Mouse (Mus musculus) left cerebral cortex, postnatal 36 days (tissue): ENCODE results near the gene Cfap61. TPM values are rescaled to one million over a fixed set of nuclear protein-coding genes. Genes with fewer than 3 reads are reported as not detected.
A peak's percentile ranks its signal among the peaks of the same experiment; 100 is the strongest.

ENCODE experiments used
- DNase-seq, 2 experiments: peaks; one replicate each; pipeline ENCODE4 v3.0.0; 2021 to 2022; ENCODE audit warnings: low spot score in 2 of 2, mixed read lengths in 1 of 2
- intact Hi-C: fragments of 180-260 bp; cut with DNase I; formaldehyde crosslinking; loops from one replicate; pipeline ENCODE4 v1.15.1; 2025
- total RNA-seq, 2 experiments: library from RNA; stranded (reverse); gene quantifications; 2 replicates each; pipeline ENCODE4 v1.2.3; 2021

Gene Cfap61
- total RNA-seq, 2 experiments from 2014 or later, result 3.4 to 4.7 TPM

GRCm38 (mm10) chr2:145944286-145944685 is 9.7 kb downstream of the Cfap61 start:
- intact Hi-C loops, result no loop called here
- DNase-seq, result peak in 1 of 2 experiments; percentile 18

DNA sequence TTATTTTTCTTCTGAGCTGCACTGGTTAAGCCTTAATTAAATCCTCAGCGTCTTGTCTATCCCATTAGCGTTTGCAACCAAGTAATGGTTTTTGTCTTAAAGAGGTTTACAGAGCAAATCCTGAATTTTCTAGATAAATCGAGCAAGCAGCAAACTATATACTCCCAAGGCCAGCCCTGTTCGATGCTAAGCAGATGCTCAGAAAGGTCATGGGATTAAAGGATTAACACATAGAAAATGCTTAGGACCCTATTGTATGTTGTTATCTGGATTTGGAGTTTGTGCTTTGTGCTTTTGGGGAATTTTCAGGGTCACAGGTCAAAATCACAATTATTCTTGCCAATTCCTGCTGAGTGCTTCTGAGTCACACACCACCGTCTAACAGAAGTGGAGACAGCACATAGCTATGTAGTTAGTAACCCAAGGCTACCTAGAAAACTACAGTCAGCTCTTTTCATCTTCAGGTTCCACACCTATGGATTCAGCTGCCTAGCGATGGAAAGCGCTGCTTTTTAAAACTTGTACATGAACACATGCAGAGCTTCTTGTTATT is 13.9 kb downstream of the Cfap61 start:
- DNase-seq, result no peak
- intact Hi-C loops, result no loop called here

GRCm38 (mm10) chr2:145949475-145950068 is 15.0 kb downstream of the Cfap61 start:
- DNase-seq, result no peak
- intact Hi-C loops, result loop anchor here (10.0 kb wide), 1 partner anchor 435 kb away; no protein-coding TSS in a partner anchor

GRCm38 (mm10) chr2:145950239-145950638 is 15.7 kb downstream of the Cfap61 start:
- DNase-seq, result no peak
- intact Hi-C loops, result loop anchor here (10.0 kb wide), 1 partner anchor 435 kb away; no protein-coding TSS in a partner anchor

- no peak for DNase-seq
- intact Hi-C loops, result loop anchor here (10.0 kb wide), 1 partner anchor 432 kb away; no protein-coding TSS in a partner anchor
These were observed 18.1 kb downstream of the Cfap61 start for GRCm38 (mm10) chr2:145952726-145953125.

GRCm38 (mm10) chr2:145955844-145956243 is 21.3 kb downstream of the Cfap61 start:
- no peak for DNase-seq
- intact Hi-C loops, result loop anchor here (5.0 to 10.0 kb wide), 2 partner anchors 266 to 429 kb away; partner anchors contain the start of gene Insm1

DNA sequence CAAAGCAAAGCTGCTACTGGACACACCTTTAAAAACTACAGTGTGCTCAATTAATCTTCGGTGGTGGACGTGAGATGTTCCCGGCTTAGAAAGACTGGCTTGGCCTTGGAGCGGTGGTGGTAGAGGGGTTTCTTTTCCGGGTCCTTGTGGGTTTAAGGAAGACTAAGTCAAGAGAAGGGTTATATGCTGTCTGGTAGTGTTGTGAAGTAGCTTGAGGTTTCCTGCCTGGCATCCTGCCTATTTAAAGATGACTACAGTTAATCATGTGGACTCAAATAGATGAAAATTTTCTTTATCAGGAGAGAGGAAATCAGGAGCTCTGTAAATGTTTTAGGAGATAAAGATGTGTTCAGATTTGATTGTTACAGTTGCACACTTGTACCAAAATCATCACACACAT is 21.7 kb downstream of the Cfap61 start:
- DNase-seq, result no peak
- intact Hi-C loops, result loop anchor here (5.0 to 10.0 kb wide), 2 partner anchors 266 to 428 kb away; partner anchors contain the start of gene Insm1

DNA sequence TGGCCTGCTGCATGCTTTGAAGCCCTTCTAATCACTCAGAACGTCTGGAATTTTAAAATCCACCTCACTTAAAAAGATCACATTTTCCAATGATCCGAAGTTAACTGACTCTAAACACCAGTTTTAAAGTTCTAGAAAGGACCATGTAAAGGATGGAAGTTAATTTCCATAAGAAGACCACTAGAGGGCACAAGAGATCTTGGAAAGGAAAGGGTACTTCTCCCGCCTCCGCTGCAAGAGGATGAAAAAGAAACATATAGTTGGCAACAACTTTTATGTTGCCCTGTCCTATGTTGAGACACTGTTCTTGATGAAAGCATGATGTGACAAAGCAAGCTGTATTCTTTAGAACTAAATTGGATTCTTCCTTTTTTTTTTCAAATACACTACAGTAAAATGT is 22.9 kb downstream of the Cfap61 start:
- no peak for DNase-seq
- intact Hi-C loops, result loop anchor here (1.0 to 10.0 kb wide), 3 partner anchors 265 to 458 kb away; partner anchors contain the start of gene Insm1

GRCm38 (mm10) chr2:145958097-145958496 is 23.5 kb downstream of the Cfap61 start:
- intact Hi-C loops, result loop anchor here (5.0 to 10.0 kb wide), 2 partner anchors 264 to 427 kb away; partner anchors contain the start of gene Insm1
- DNase-seq, result no peak

DNA sequence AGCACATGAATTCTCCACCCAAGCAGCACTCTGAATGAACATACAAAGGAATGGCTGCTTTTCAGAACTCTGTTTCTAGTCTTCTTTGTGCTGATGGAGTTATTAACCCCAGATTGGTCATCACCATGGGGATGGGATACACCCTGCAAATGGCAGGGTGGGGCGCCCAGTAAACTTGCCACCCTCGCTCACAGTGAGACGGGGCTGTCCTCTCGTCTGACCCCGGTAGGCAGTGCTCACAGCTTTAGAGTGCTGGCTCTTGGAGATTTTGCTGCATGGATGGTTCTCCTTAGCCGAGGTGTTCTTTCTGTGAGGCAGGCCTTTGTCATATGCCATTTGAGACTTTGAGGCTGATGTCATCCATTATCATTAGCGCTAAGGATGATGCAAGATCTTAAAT is 24.0 kb downstream of the Cfap61 start:
- intact Hi-C loops, result loop anchor here (5.0 to 10.0 kb wide), 2 partner anchors 264 to 426 kb away; partner anchors contain the start of gene Insm1
- no peak for DNase-seq

GRCm38 (mm10) chr2:145961861-145962260 is 27.3 kb downstream of the Cfap61 start:
- intact Hi-C loops, result no loop called here
- no peak for DNase-seq

DNA sequence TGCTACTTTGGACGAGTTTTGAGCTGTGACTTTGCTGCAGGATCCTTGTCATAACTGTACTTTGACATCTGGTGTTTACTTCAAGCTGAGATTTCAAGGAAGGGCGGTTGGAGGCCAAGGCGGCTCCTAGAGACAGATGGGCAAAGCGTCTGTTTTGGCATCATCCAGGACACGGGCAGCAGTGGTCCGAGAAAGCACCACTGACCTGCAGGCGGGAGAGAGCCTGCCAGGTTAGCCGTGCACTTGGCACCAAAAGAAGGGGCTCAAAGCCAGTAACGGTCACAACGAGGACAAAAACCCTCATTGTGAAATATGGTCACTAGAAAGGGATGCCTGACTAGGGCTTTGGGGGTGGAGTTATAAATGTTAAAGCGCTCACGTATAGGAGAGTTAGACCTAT is 36.2 kb downstream of the Cfap61 start:
- intact Hi-C loops, result no loop called here
- no peak for DNase-seq

GRCm38 (mm10) chr2:145971237-145972010 is 36.8 kb downstream of the Cfap61 start:
- no peak for DNase-seq
- intact Hi-C loops, result no loop called here

DNA sequence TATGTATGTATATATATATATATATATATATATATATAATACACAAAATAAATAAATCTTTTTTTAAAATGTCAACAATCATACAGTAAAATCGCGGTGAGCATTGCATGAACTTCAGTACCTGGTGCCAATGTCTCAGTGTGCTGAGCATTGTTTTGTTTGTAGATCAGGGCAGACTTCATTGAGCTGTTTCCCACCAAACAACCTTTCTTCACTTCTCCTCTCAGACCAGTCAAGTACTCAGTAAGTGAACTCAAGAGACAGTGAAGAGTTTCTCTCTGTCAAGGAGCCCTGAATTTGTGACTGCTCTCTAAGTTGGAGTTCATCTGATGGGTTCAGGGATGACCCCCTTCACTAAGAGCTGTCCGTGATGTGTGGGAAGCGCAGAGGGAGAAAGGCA is 38.0 kb downstream of the Cfap61 start:
- intact Hi-C loops, result no loop called here

GRCm38 (mm10) chr2:145979616-145980015 is 45.0 kb downstream of the Cfap61 start:
- intact Hi-C loops, result no loop called here
- no peak for DNase-seq

More for the DNA sequence above, 38.0 kb downstream of the Cfap61 start:
- no peak for DNase-seq

- no peak for DNase-seq
- intact Hi-C loops, result no loop called here
These were observed 46.3 kb downstream of the Cfap61 start for GRCm38 (mm10) chr2:145980881-145981280.

- DNase-seq, result no peak
- intact Hi-C loops, result no loop called here
These were observed 47.1 kb downstream of the Cfap61 start for GRCm38 (mm10) chr2:145981699-145982112.

DNA sequence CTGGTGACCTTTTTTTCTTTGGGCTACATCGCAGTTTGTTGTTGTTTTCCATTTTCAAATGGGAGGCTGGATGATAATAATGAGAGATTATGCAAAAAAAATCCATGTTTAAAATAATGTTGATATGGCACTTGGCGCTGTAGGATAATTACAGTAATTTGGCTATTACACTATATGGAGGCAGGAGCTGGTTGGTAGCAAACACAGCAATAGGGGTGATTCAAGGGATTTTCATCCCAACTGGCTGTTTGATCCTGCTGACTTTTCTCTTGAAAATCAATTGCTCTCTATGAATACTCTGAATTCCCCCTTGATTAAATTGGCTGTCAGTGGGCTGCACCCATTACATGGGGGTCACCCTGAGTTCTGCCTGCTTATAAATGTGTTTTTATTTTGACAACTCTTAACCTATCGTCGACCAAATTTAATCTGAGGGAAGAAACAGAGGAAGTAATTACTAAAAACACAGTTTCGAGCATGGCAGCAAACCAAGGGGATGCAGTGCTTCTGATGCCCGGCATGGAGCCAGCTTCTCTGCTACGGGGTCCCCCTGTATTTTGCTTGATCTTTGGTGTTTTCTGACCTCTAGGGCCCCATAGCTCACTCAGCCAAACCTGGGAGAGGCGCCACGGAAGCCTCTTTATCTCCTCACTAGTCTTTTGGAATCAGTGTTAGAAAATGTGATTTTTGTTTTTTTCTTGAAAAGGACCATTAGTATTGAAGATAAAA is 47.9 kb downstream of the Cfap61 start:
- no peak for DNase-seq
- intact Hi-C loops, result no loop called here

GRCm38 (mm10) chr2:145987757-145988156 is 53.2 kb downstream of the Cfap61 start:
- intact Hi-C loops, result no loop called here
- no peak for DNase-seq

DNA sequence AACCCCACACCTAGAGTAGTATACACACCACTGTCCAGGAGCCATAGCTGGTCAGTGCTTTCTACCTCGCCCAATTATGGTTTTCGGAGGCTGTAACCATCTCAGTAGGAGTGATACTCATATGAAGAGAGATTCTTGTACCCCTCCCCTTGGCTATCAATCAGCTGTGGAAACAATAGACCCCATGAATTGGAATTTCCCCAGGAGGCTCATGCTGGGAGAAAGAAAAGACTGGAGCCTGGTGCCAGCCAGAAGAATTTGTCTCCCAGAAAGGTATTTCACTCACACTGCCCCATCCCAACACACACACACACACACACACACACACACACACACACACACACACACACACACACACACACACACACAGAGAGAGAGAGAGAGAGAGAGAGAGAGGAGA is 55.9 kb downstream of the Cfap61 start:
- intact Hi-C loops, result no loop called here
- no peak for DNase-seq
